Mouse (Mus musculus) ovary, adult 2 months (tissue): ENCODE data around the gene Cyp4a32. TPM values are rescaled to one million over a fixed set of nuclear protein-coding genes. Genes with fewer than 3 reads are reported as not detected.

Experiments
- polyA plus RNA-seq: library from polyadenylated mRNA; depleted of rRNA; stranded (reverse); fragments of >200 nt; gene quantifications from 2 replicates; pipeline ENCODE4 v1.2.3, GENCODE M21; 2012; rRNA removed

Cyp4a32 gene
- not detected in 2 replicates for polyA plus RNA-seq

GRCm38 (mm10) chr4:115600611-115601010, at the start of gene Cyp4a32:
Gene Cyp4a32 (plus strand): TSS chr4:115600969.

DNA sequence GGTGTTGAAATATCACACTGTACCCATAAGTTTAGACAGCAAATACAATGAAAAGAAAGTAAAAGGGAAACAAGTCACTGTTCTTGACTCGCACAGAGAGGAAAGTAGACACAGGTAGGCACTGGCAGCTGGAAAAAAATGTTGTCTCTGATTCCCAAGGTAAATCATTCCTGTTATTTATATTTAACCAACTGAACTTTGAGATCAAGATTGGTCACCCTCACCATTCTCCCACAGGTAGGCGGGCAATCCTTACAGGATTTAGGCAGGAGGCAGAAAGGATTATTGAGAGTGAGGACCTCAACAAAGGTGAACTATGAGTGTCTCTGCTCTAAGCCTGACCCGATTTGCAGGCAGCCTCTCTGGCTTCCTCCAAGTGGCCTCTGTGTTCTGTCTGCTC, 37.4 kb upstream of the Cyp4a32 start, which contains the start of gene Cyp4a31:
TSS of gene Cyp4a31 (plus strand) at position 249 of the 400 bp plus-strand sequence.

DNA sequence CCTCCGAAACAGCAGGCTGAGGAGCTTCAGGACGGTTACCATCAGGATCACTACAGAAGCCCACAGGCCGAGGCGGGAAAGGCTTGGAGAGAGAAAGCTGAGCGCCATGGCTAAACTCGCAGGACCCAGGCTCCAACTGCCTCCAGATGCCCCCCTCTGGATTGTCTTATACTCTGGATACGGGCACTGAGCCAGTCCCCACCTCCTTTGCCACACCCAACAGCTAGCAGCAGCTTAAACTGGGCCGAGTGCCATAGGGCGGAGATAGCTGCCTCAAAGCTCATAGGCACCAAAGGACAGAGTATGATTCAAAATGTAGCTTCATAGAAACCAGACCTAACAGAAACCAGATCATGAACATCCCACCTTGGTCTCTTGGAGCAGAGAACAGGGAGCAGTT, 46.8 kb downstream of the Cyp4a32 start, which contains the start of gene Cyp4b1:
TSS of gene Cyp4b1 (minus strand) at position 144 of the 400 bp plus-strand sequence.

Other genes with a start within 250 kb of the Cyp4a32 start
- not detected in 2 replicates for gene Cyp4a12b, start 189.3 kb upstream of the Cyp4a32 start, polyA plus RNA-seq
- not detected in 2 replicates for gene Cyp4a30b, start 148.4 kb upstream of the Cyp4a32 start, polyA plus RNA-seq
- gene Cyp4a14, start 104.8 kb upstream of the Cyp4a32 start, polyA plus RNA-seq: 0.41 TPM in 1 of 2 replicates, not detected in the other
- gene Cyp4a10, start 82.7 kb upstream of the Cyp4a32 start, polyA plus RNA-seq: 0.18 and 0.32 TPM in 2 replicates
- gene Cyp4a31, start 37.3 kb upstream of the Cyp4a32 start, polyA plus RNA-seq: not detected in 2 replicates
- 17.8 and 18.7 TPM in 2 replicates for gene Cyp4b1, start 46.8 kb downstream of the Cyp4a32 start, polyA plus RNA-seq
- 29.5 and 33.5 TPM in 2 replicates for gene Efcab14, start 136.8 kb downstream of the Cyp4a32 start, polyA plus RNA-seq
- gene Tex38, start 180.0 kb downstream of the Cyp4a32 start, polyA plus RNA-seq: 0.21 and 0.38 TPM in 2 replicates
- gene Atpaf1, start 183.8 kb downstream of the Cyp4a32 start, polyA plus RNA-seq: 74.9 and 134 TPM in 2 replicates
- 49.3 and 54.2 TPM in 2 replicates for gene Mob3c, start 227.1 kb downstream of the Cyp4a32 start, polyA plus RNA-seq
- gene Mknk1, start 238.2 kb downstream of the Cyp4a32 start, polyA plus RNA-seq: 54.0 and 58.6 TPM in 2 replicates